Mouse (Mus musculus) frontal cortex, adult (tissue): ENCODE measurements around the gene Rragd.
"Not testable (repeated sequence)": the region's sequence is repeated elsewhere in the genome, so short reads cannot be mapped to it uniquely, and the experiment has no call there.

ENCODE experiments used
- ATAC-seq: cut with Nextera tagmentation; 2 replicates; pipeline ENCODE4 v1.9.2; 2017; ENCODE audit warnings: mild to moderate bottlenecking, moderate library complexity, mixed read lengths; ENCODE audit not compliant: low TSS enrichment

Gene Rragd

DNA sequence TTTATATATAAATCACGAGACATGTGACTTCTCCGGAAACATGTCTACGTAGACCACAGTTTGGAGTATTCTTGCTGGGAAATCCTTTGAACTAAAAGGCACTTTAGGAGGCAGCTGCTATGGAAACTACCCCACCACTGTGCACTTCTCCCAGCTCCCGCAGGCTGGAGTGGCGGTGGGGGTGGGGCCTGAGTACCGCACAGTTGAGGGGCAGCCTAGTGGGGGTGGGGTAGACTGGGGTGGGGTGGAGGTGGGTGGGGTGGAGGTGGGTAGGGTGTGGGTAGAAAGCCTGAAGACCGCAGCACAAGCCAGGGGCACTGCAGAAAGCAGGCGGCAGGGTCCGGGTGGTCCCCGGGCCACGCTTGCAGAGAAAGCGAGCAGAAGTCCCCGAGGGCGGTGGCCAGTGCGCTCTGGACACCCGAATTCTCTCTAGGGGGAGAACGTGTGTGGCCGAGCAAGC is at the start of gene Rragd:
Gene Rragd, plus strand, starts transcription at position 322 of the 460 bp plus-strand sequence.
- ATAC-seq, result peak; percentile 53

- ATAC-seq, result no peak
These were observed 46.0 kb upstream of the Rragd start for GRCm38 (mm10) chr4:32936762-32937341.

- ATAC-seq, result peak; percentile 68
These were observed 43.3 kb upstream of the Rragd start for GRCm38 (mm10) chr4:32939521-32939920.

- no peak for ATAC-seq
These were observed 42.9 kb upstream of the Rragd start for GRCm38 (mm10) chr4:32939964-32940363.

GRCm38 (mm10) chr4:32940984-32941383 is 41.9 kb upstream of the Rragd start:
- peak; percentile 66; the same call in 1 of the 2 replicates for ATAC-seq

GRCm38 (mm10) chr4:32947631-32948030 is 35.2 kb upstream of the Rragd start:
- no peak for ATAC-seq

GRCm38 (mm10) chr4:32948696-32949095 is 34.1 kb upstream of the Rragd start:
- ATAC-seq, result no peak

- peak; percentile 92 for ATAC-seq
These were observed 32.3 kb upstream of the Rragd start, which contains the start of gene Ankrd6 for GRCm38 (mm10) chr4:32950356-32951034. Ankrd6 (minus strand) TSS chr4:32950841.

DNA sequence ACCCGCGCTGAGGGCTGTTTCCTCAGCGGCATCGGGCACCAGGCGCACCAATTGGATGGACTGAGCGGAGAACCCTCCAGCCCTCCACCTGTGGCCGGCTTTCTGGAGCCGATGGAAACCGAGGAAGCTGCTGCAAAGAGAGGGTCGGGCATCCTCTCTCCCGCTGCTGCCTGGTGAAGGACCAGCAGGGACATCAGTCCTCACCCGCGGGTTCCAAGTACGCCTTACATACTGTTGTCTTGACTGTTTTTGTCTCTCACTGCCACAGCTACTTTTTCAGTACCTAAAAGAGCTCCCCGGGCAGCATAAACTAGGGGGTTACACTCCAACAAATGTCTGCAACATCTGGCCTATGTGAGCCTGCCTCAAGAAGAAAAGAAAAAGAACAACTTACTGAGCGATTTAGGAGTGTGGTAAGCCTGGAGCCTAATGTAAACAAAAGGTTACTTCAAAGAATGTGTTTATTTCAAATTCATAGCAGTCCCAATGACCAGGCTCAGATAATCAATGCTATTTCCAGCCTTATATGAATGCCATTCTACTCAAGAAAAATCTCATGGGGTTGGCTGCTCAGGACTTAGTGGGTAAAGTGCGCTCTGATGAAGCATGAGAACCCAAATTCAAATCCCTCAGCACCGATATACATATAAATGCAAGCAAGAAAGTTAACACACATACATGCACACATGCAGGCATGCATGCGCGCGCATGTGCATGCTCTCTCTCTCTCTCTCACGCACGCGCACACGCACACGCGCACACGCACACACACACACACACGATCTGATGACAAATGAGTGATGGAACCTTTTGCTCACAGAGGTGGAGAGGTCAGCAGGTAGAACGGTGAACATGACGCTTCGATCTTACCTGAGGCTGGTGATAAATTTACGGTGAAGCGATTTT is 31.5 kb upstream of the Rragd start:
- peak; percentile 71 for ATAC-seq

DNA sequence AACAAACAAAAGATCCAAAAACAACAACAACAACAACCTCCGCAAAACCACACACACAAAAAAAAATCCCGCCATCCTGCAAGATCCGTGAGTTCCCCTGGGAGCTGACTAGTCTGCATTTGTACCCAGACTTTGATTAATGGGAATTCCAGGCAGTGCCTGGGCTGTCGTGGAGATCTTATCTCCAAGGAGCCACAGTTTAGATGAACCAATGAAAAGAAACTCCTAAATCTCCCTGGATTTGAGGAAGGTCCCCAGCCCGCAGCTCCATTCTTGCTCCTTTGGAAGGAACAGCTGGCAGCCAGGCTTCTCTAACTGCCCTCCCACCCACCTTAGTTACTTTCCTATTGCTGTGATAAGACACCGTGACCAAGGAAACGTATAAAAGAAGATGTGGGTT is 30.2 kb upstream of the Rragd start:
- ATAC-seq, result no peak

DNA sequence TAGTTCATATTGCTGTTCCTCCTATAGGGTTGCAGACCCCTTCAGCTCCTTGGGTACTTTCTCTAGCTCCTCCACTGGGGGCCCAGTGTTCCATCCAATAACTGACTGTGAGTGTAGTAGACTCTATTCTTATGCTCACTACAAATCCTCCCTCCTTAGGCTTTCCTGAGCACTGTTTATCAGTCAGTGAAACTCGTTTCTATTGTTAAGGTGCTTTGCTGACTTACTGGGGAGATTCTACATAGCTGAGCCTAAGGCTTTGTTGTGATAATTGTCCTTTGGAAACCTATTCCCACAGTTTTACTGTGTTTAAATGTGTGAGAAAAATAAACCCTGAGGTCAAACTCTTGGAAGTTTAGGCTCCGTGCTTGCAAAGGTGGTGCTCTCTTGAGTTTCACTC is 26.4 kb upstream of the Rragd start:
- no peak for ATAC-seq

DNA sequence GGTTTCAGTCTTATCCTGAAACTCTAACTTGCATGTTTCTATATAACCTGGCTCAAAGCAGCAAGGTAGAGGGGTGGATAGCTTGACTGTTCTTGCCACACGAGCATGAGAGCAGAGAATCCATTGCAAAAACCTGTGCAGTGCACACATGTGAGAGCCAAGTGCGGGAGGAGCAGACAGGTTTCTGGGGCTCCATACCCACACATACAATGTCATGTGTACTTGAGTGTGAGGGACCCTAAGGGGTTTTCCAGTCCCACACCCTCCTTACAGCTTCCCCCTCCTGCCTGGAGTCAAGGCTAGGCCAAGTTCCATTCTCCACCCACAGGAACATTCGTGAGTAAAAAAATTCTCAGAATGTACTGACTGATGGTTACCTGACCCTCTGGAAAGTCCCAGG is 21.4 kb upstream of the Rragd start:
- no peak for ATAC-seq

DNA sequence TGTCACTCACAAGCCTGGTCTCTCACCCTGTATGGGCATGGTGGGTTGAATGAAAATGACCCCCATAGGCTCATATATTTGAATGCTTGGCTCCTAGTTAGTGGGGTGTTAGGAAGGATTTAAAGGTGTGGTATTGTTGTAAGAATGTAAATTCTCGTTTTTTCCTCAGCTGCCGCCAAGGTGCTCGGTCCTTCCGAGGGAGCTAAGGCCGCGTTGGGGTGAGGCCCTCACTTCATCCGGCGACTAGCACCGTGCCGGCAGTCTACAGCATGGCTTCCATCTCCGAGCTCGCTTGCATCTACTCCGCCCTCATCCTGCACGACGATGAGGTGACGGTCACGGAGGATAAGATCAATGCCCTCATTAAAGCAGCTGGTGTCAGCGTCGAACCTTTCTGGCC is 18.2 kb upstream of the Rragd start:
- ATAC-seq, result not testable (repeated sequence)

- ATAC-seq, result no peak
These were observed 5.5 kb upstream of the Rragd start for GRCm38 (mm10) chr4:32977331-32977730.

DNA sequence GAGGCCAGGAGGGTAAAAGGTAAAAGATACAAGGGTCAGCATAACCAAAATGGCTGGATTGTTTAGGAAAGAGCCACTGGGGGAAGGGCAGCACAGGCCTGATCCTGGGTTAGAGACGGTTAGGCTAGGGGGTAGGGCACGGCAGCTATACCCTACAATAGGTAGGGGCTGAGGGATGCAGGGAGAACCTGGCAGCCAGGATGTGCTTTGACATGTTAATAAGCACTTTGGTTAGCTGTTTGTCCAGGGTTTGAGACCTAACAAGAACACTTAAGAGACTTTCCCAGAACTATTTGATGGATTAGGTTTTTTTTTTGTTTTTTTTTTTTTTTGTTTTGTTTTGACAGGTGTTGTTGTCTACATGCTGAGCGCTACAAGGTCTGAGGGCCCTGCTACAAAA is 2.8 kb upstream of the Rragd start:
- ATAC-seq, result no peak

GRCm38 (mm10) chr4:32981617-32982016 is 1.2 kb upstream of the Rragd start:
- ATAC-seq, result no peak

DNA sequence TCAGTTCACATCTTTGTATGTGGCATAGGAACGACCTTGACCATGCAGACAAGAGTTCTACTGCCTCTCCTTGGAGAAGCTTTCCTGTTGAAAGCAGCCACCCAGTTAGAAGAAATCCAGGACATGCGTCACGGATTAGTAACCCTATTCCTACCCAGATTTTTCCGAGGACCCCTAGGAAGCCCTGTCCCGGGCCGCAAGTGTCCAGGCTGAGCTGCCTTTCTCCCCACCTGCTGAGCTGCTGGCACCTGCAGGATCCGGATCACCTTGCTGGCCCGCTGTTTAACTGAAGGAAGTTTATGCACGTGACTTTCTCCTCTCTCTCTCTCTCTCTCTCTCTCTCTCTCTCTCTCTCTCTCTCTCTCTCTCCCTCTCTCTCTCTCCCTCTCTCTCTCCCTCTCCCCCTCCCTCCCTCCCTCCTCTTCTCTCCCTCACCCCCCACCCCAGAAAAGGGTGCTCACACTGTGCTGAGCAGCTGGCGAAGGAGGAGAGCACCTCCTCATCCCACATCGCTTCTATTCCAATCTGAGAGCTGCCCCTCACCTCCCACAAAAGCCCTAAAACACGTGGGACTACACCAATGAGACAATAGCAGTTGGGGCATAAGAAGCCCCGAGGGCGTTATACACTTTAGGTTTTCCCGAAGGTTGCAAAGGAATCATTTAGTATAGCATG is 659 bp upstream of the Rragd start:
- ATAC-seq, result peak; percentile 51

DNA sequence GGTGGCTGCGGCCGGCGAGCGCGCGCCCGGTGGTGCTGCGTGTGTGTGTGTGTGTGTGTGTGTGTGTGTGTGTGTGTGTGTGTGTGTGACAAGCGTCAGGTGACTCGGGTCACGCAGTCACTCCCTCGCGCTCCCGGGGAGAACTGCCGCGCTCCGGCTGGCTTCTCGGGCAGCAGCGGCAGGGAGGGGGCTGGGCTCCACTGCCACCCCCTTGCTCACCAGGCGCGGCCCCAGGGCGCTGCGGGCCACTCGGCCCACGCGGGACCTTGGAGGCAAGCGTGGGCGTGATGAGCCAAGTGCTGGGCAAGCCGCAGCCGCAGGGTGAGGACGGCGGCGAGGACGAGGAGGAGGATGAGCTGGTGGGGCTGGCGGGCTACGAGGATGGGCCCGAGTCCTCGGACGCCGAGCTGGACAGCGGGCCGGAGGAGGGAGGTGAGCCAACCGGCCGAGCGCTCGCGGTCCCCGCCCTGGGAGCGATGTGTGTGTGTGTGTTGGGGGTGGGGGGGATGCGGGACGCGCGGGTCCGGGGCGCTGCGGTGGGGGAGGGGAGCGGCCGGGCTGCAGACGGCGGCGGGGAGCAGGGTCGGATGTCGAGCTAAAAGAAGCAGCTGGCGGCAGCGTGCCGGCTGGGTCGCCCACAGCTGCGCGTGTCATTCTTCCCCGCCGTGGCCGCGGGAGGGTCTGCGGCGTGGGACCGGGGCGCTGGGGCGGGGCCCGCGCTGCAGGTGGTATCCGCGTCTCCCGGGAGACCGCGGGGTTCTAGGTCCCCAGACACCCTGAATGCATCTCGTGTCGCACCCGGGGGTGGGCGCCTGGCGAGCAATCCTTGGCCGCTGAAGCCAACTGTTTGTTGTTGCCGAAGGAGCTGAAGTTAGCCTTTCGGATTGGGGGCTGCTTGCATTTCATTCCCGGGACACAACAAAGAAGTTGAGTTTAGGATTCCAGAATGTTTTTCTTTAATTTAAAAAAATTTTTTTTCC is 629 bp downstream of the Rragd start:
- peak; percentile 41 for ATAC-seq

- no peak for ATAC-seq
These were observed 1.4 kb downstream of the Rragd start for GRCm38 (mm10) chr4:32984242-32984641.

DNA sequence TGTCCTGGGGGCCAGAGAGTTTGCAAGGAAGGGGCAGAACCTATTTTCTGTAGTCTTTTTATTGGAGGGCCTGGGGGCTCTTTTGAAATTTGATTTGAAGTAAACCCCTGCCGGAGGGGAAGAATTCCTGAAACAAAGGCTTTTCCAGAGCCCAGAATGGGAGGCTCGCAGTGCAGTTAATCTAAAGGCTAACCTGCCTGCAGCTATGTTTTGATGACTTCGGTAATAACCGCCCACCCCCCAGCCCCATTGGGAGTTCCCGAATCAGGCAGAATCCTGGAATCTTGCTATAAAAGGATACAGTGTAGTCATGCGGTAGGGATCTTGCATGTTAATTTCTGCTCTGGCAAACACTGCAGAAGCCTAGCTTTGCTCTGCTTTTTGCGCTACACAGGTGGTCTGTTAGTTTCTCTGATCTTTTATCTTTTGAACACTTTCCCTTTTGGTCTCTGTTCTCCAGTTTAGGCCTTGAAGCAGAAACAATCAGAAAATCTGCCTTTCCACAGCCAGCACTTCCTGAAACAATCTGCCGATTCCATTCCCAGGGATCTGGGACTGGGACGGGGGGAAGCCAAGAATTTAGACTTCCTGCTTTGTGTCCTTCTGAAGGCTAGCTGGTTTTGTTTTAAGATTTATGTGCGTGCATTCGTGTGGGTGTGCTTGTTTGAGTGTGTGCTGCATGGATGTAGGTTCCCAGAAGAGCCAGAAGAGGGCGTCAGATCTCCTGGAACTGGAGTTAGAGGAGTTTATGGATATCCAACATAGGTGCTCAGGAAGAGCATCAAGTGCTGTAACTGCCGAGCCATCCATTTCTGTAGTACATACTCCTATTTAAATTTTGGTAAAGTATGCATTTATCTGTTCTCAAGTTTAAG is 2.2 kb downstream of the Rragd start:
- ATAC-seq, result 0 out of 2 replicates have a peak, but pooled peaks have one; percentile 14
